Mouse (Mus musculus): ENCODE measurements at regions not wholly inside any gene's neighbourhood (a gene's known extent, or its start where the extent isn't known, plus 50 kb on each side); places are given as distances from the start of the nearest gene placed in this dataset.
A peak's percentile ranks its signal among the peaks of the same experiment; 100 is the strongest.

- H3K27ac ChIP-seq (ENCODE audit: control insufficient read depth, low read depth, low read length), result no peak overlapping the region
- DNase-seq (ENCODE audit: low read depth, low spot score), result no peak
- no peak for TF ChIP-seq KAT2A (conservative IDR thresholded peaks at IDR 0.05; ENCODE audit: low read depth, low read length)
- TF ChIP-seq USF2 (IDR thresholded peaks at IDR 0.05; ENCODE audit: borderline replicate concordance in 1 of 2, insufficient read depth in 1 of 2, low read depth in 1 of 2, low read length in 2 of 2), result no peak
- TF ChIP-seq TCF12 (IDR thresholded peaks at IDR 0.05; ENCODE audit: low read depth, low read length), result no peak
- TF ChIP-seq MAX (IDR thresholded peaks at IDR 0.05; ENCODE audit: low read length), result no peak
- no peak for TF ChIP-seq USF1 (IDR thresholded peaks at IDR 0.05; ENCODE audit: low read depth, low read length)
- no peak for TF ChIP-seq ZNF384 (IDR thresholded peaks at IDR 0.05; ENCODE audit: low read depth, low read length)
- TF ChIP-seq CHD1 (IDR thresholded peaks at IDR 0.05; ENCODE audit: low read depth, low read length), result no peak
- no peak for TF ChIP-seq HCFC1 (IDR thresholded peaks at IDR 0.05; ENCODE audit: low read depth, low read length)
- TF ChIP-seq MYC (IDR thresholded peaks at IDR 0.05; ENCODE audit: low read depth, low read length), result no peak
- no peak overlapping the region for H3K4me3 ChIP-seq (ENCODE audit: control insufficient read depth in 1 of 2, insufficient read depth in 1 of 2, low read depth in 2 of 2, low read length in 2 of 2)
- H3K79me2 ChIP-seq (ENCODE audit: control insufficient read depth, insufficient read depth, low read length, poor library complexity), result no peaks in the 10 kb centered on the region
- H3K4me1 ChIP-seq (ENCODE audit: control insufficient read depth in 1 of 2, insufficient read depth in 2 of 2, low read length in 2 of 2), result no peaks in the 10 kb centered on the region
- H3K36me3 ChIP-seq (ENCODE audit: control insufficient read depth in 1 of 2, insufficient read depth in 2 of 2, low read length in 2 of 2), result no peaks in the 10 kb centered on the region
- H3K9ac ChIP-seq (ENCODE audit: control insufficient read depth, low read depth, low read length, poor library complexity, severe bottlenecking), result no peak overlapping the region
- H3K9me3 ChIP-seq (replicated peaks; ENCODE audit: insufficient read depth, low read length), result no peaks in the 10 kb centered on the region
- H3K27me3 ChIP-seq (ENCODE audit: control insufficient read depth in 1 of 2, insufficient read depth in 2 of 2, low read length in 2 of 2), result no peaks in the 10 kb centered on the region
Observed at GRCm38 (mm10) chr3:21644086-21644485, 432.4 kb upstream of the Tbl1xr1 start.

- no peaks in the 10 kb centered on the region for H3K27me3 ChIP-seq (ENCODE audit: control insufficient read depth in 1 of 2, insufficient read depth in 2 of 2, low read length in 2 of 2)
- no peak overlapping the region for H3K9ac ChIP-seq (ENCODE audit: control insufficient read depth, low read depth, low read length, poor library complexity, severe bottlenecking)
- peaks cover 0 to 1% of the 10 kb centered on the region in 2 experiments; a peak in 1 of 4 replicates for H3K36me3 ChIP-seq (ENCODE audit: control insufficient read depth in 1 of 2, insufficient read depth in 2 of 2, low read length in 2 of 2)
- H3K4me3 ChIP-seq (ENCODE audit: control insufficient read depth in 1 of 2, insufficient read depth in 1 of 2, low read depth in 2 of 2, low read length in 2 of 2), result no peak overlapping the region
- no peaks in the 10 kb centered on the region for H3K4me1 ChIP-seq (ENCODE audit: control insufficient read depth in 1 of 2, insufficient read depth in 2 of 2, low read length in 2 of 2)
- H3K9me3 ChIP-seq (replicated peaks; ENCODE audit: insufficient read depth, low read length), result no peaks in the 10 kb centered on the region
- no peaks in the 10 kb centered on the region for H3K79me2 ChIP-seq (ENCODE audit: control insufficient read depth, insufficient read depth, low read length, poor library complexity)
- H3K27ac ChIP-seq (ENCODE audit: control insufficient read depth, low read depth, low read length), result no peak overlapping the region
- no peak for TF ChIP-seq SMC3 (IDR thresholded peaks at IDR 0.05; ENCODE audit: low read depth, low read length)
- no peak for TF ChIP-seq SIN3A (IDR thresholded peaks at IDR 0.05; ENCODE audit: low read length)
- TF ChIP-seq CHD2 (IDR thresholded peaks at IDR 0.05; ENCODE audit: low read length), result no peak
- TF ChIP-seq UBTF (IDR thresholded peaks at IDR 0.05; ENCODE audit: borderline replicate concordance, insufficient read depth, low read depth, low read length), result no peak
- no peak for TF ChIP-seq USF1 (IDR thresholded peaks at IDR 0.05; ENCODE audit: low read depth, low read length)
- no peak for TF ChIP-seq MYC (IDR thresholded peaks at IDR 0.05; ENCODE audit: low read depth, low read length)
- no peak for TF ChIP-seq ZNF384 (IDR thresholded peaks at IDR 0.05; ENCODE audit: low read depth, low read length)
- no peak for TF ChIP-seq POLR2AphosphoS2 (IDR thresholded peaks at IDR 0.05; ENCODE audit: low read length)
- no peak for TF ChIP-seq TCF12 (IDR thresholded peaks at IDR 0.05; ENCODE audit: low read depth, low read length)
- no peak for TF ChIP-seq USF2 (IDR thresholded peaks at IDR 0.05; ENCODE audit: borderline replicate concordance in 1 of 2, insufficient read depth in 1 of 2, low read depth in 1 of 2, low read length in 2 of 2)
- no peak for TF ChIP-seq JUND (IDR thresholded peaks at IDR 0.05; ENCODE audit: low read depth, low read length)
- no peak for TF ChIP-seq ZMIZ1 (IDR thresholded peaks at IDR 0.05; ENCODE audit: low read depth, low read length)
- no peak for TF ChIP-seq RAD21 (IDR thresholded peaks at IDR 0.05; ENCODE audit: low read depth, low read length)
- TF ChIP-seq EP300 (IDR thresholded peaks at IDR 0.05; ENCODE audit: low read depth in 1 of 2, low read length in 2 of 2), result no peak
- no peak for TF ChIP-seq GATA1 (IDR thresholded peaks at IDR 0.05; ENCODE audit: low read depth, low read length)
- TF ChIP-seq MXI1 (IDR thresholded peaks at IDR 0.05; ENCODE audit: low read depth, low read length), result no peak
- no peak for TF ChIP-seq KAT2A (conservative IDR thresholded peaks at IDR 0.05; ENCODE audit: low read depth, low read length)
- no peak for TF ChIP-seq NELFE (IDR thresholded peaks at IDR 0.05; ENCODE audit: low read depth, low read length)
- no peak for TF ChIP-seq POLR2AphosphoS5 (IDR thresholded peaks at IDR 0.05; ENCODE audit: borderline replicate concordance, low read depth, low read length)
- DNase-seq (ENCODE audit: low read depth, low spot score), result peak; percentile 8
Observed at GRCm38 (mm10) chr3:21645268-21645667, 431.2 kb upstream of the Tbl1xr1 start.

Data from MEL (cell line).